Mouse (Mus musculus): ENCODE data around the gene Fam241a. TPM values are rescaled to one million over a fixed set of nuclear protein-coding genes. Genes with fewer than 3 reads are reported as not detected.

Gene Fam241a
- polyA plus RNA-seq, 1 experiment from 2014 or later: 9.6 TPM

DNA sequence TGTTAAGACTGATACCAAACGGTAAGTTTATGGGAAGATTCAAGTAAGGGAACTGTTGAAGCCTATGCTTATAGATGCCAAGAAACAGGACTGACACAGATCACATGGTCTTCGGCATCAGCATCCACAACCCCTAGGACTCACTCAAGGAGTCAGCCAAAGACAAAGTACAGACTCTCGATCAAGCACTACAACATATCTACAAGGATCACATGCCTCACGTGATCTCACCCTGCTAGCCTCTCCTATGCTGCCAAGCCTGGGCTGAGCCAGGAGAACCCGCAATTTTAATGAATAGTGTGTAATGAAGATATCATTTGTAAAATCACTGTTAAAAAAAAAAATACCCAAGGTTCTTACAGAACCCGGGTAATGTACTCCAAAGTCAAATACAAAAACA, 60.5 kb downstream of the Fam241a start:
- Histone ChIP-seq H3K36me3 (ENCODE audit: control insufficient read depth, insufficient read depth, low read length) (peaks cover 3% of the 10 kb centered on the region; the same call in 1 of the 2 replicates), H3K4me2 (ENCODE audit: low read length) (peak overlapping the region; percentile 93), H3K27me3 (replicated peaks; ENCODE audit: control insufficient read depth, insufficient read depth, low read length) (no peaks in the 10 kb centered on the region), H3K4me1 (ENCODE audit: control insufficient read depth, insufficient read depth, low read length) (peaks cover 14% of the 10 kb centered on the region), H3K27ac (ENCODE audit: low read depth, low read length) (no peak overlapping the region), H3K9ac (ENCODE audit: low read length) (no peak overlapping the region; the same call in 1 of the 2 replicates), H3K4me3 (ENCODE audit: low read depth, low read length) (no peak overlapping the region), H3K9me3 (replicated peaks; ENCODE audit: control insufficient read depth, low read length) (no peaks in the 10 kb centered on the region)
- no peak for DNase-seq (ENCODE audit: low spot score)
- WGBS: 84% methylated on average over 6 of the region's 6 CpGs
- no peak for ATAC-seq

DNA sequence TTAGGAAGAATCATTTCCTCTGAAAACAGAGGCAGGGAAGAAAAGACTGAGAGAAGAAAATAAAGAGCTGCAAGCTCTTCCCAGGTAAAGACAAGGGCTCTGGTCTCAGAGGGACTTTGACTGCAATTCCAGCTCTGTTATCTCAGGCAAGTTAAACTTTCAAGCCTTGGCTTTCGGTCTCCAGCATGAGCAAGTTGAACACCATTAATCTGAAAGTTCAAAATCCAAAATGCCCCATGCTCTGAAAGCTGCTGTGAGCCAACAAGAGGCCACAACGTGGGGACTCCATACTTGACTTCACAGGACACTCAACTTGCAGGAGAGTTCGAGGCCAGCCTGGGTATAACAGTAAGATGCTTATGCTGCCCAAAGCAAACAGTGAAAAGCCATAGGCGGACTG, 62.1 kb downstream of the Fam241a start:
- WGBS: 91% methylated on average over 4 of the region's 4 CpGs
- H3K27me3 ChIP-seq (replicated peaks; ENCODE audit: control insufficient read depth, insufficient read depth, low read length): no peaks in the 10 kb centered on the region
- ATAC-seq: no peak

DNA sequence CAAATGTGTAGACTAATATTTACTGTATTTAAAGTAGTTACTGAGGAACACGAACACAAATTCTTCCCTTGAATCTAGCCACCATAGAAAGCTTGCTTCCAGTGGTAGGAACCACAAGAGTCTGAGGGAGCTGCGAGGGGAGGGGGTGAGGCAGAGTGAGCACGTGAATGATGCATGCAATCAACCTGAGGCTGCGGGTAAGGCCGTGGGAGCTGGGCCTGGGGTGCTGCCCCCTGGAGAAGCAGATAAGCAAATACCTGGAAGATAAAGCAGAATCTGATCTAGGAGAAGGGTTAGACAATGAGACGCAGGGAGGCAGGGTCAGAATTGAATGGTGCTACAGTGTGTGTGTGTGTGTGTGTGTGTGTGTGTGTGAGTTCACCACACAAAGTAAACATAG, 65.0 kb downstream of the Fam241a start:
- Histone ChIP-seq H3K27me3 (replicated peaks; ENCODE audit: control insufficient read depth, insufficient read depth, low read length) (no peaks in the 10 kb centered on the region), H3K9me3 (replicated peaks; ENCODE audit: control insufficient read depth, low read length) (no peaks in the 10 kb centered on the region), H3K27ac (ENCODE audit: low read depth, low read length) (no peak overlapping the region), H3K9ac (ENCODE audit: low read length) (no peak overlapping the region), H3K4me2 (ENCODE audit: low read length) (no peak overlapping the region), H3K4me1 (ENCODE audit: control insufficient read depth, insufficient read depth, low read length) (peaks cover 8% of the 10 kb centered on the region), H3K4me3 (ENCODE audit: low read depth, low read length) (no peak overlapping the region), H3K36me3 (ENCODE audit: control insufficient read depth, insufficient read depth, low read length) (peaks cover 6% of the 10 kb centered on the region; the same call in 1 of the 2 replicates)
- DNase-seq (ENCODE audit: low spot score) (no peak), ATAC-seq (peak; percentile 23; the same call in 1 of the 2 replicates)
- 61% methylated on average over 6 of the region's 6 CpGs for WGBS

More for the DNA sequence above, 62.1 kb downstream of the Fam241a start:
- no peaks in the 10 kb centered on the region for H3K9me3 ChIP-seq (replicated peaks; ENCODE audit: control insufficient read depth, low read length)
- no peak overlapping the region for H3K4me2 ChIP-seq (ENCODE audit: low read length)
- peaks cover 14% of the 10 kb centered on the region for H3K4me1 ChIP-seq (ENCODE audit: control insufficient read depth, insufficient read depth, low read length)
- no peak overlapping the region for H3K4me3 ChIP-seq (ENCODE audit: low read depth, low read length)
- DNase-seq (ENCODE audit: low spot score): no peak
- no peak overlapping the region for H3K27ac ChIP-seq (ENCODE audit: low read depth, low read length)
- peaks cover 6% of the 10 kb centered on the region; the same call in 1 of the 2 replicates for H3K36me3 ChIP-seq (ENCODE audit: control insufficient read depth, insufficient read depth, low read length)
- no peak overlapping the region for H3K9ac ChIP-seq (ENCODE audit: low read length)

GRCm38 (mm10) chr3:127830183-127830582, 65.9 kb downstream of the Fam241a start:
- H3K4me1 ChIP-seq (ENCODE audit: control insufficient read depth, insufficient read depth, low read length): no peaks in the 10 kb centered on the region; the same call in 1 of the 2 replicates
- no peak for ATAC-seq
- no peak overlapping the region for H3K9ac ChIP-seq (ENCODE audit: low read length)
- no peak overlapping the region for H3K27ac ChIP-seq (ENCODE audit: low read depth, low read length)
- H3K27me3 ChIP-seq (replicated peaks; ENCODE audit: control insufficient read depth, insufficient read depth, low read length): no peaks in the 10 kb centered on the region
- H3K36me3 ChIP-seq (ENCODE audit: control insufficient read depth, insufficient read depth, low read length): peaks cover 6% of the 10 kb centered on the region; the same call in 1 of the 2 replicates
- H3K4me2 ChIP-seq (ENCODE audit: low read length): no peak overlapping the region
- no peak for DNase-seq (ENCODE audit: low spot score)
- no peaks in the 10 kb centered on the region for H3K9me3 ChIP-seq (replicated peaks; ENCODE audit: control insufficient read depth, low read length)
- H3K4me3 ChIP-seq (ENCODE audit: low read depth, low read length): no peak overlapping the region
- 92% methylated on average over 10 of the region's 10 CpGs for WGBS

DNA sequence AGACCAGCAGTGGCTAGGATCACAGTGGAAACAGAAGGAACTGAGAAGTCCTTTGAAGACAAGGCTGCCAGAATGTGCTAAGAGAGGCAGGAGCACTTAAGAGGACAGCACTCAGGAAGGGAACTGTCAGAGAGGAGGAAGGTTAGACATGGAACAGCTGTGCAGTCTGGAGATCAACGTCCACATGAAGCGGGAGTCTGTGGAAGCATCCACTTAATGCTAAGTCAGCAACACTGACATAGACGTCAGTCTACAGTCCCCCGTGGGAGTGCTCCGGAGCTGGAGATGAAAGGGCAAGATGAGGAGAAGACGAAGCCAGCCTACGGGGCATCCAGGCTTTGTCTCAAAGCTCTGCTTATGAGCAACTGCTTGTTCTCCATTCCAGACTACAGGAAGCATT, 69.0 kb downstream of the Fam241a start:
- Histone ChIP-seq H3K36me3 (ENCODE audit: control insufficient read depth, insufficient read depth, low read length) (peaks cover 5% of the 10 kb centered on the region), H3K27ac (ENCODE audit: low read depth, low read length) (0 out of 2 replicates have a peak overlapping the region, but pooled peaks have one; percentile 16), H3K4me2 (ENCODE audit: low read length) (no peak overlapping the region), H3K9ac (ENCODE audit: low read length) (no peak overlapping the region), H3K9me3 (replicated peaks; ENCODE audit: control insufficient read depth, low read length) (no peaks in the 10 kb centered on the region), H3K4me1 (ENCODE audit: control insufficient read depth, insufficient read depth, low read length) (no peaks in the 10 kb centered on the region), H3K4me3 (ENCODE audit: low read depth, low read length) (no peak overlapping the region), H3K27me3 (replicated peaks; ENCODE audit: control insufficient read depth, insufficient read depth, low read length) (no peaks in the 10 kb centered on the region)
- no peak for DNase-seq (ENCODE audit: low spot score)
- 43% methylated on average over 7 of the region's 7 CpGs for WGBS
- peak; percentile 37; the same call in 1 of the 2 replicates for ATAC-seq

GRCm38 (mm10) chr3:127826503-127826902, 69.6 kb downstream of the Fam241a start:
- no peak for ATAC-seq
- H3K9me3 ChIP-seq (replicated peaks; ENCODE audit: control insufficient read depth, low read length): no peaks in the 10 kb centered on the region
- no peak overlapping the region for H3K4me3 ChIP-seq (ENCODE audit: low read depth, low read length)
- no peak for DNase-seq (ENCODE audit: low spot score)
- no peak overlapping the region for H3K4me2 ChIP-seq (ENCODE audit: low read length)
- peaks cover 10% of the 10 kb centered on the region for H3K36me3 ChIP-seq (ENCODE audit: control insufficient read depth, insufficient read depth, low read length)
- no peak overlapping the region for H3K9ac ChIP-seq (ENCODE audit: low read length)
- no peaks in the 10 kb centered on the region for H3K27me3 ChIP-seq (replicated peaks; ENCODE audit: control insufficient read depth, insufficient read depth, low read length)
- no peak overlapping the region for H3K27ac ChIP-seq (ENCODE audit: low read depth, low read length)
- WGBS: 65% methylated on average over 7 of the region's 7 CpGs
- H3K4me1 ChIP-seq (ENCODE audit: control insufficient read depth, insufficient read depth, low read length): no peaks in the 10 kb centered on the region

DNA sequence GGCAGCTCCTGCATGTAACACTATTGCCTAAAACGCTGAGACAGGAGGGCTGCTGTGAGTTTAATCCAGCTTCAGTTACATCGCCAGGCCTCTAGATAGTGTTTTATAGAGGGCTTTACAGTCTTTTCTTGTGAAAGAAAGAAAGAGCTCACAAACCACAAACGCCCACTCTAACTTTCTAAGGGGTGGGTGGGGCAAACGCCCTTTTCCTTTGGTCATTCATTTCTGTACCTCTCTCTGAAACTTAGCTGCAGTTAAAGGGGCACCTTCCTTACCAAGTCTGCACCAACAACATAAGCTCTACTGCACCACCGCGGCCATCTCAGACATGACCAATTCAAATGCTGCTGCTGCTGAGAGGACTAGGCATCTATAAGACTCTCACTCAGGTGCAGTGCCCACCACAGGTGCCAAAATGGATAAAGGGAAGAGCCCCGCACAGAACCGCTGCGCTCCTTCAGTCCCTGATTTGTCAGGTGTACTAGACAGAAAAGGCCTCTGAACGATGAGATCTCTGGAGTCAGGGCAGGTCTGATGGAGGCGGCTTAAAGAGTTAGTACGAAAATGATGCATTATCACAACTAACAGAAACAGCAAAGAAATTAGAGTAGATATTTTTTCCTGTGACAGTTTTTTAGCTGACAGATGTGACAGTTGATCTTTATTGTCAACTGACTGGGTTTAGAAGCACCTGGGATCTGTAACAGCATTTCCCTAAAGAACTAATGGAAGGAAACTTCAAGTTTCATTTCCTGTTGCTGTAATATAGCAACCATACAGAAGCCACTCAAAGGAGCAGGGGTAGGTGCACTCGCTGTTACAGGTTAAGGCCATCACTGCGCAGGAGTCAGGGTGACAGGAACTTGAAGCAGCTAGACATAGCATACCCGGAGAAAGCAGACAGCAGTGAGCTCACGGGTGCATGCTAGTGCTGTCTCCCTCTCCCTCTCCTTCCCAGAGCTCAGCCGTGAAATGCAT, 71.9 kb downstream of the Fam241a start:
- Histone ChIP-seq H3K9ac (ENCODE audit: low read length) (no peak overlapping the region), H3K4me2 (ENCODE audit: low read length) (no peak overlapping the region), H3K27me3 (replicated peaks; ENCODE audit: control insufficient read depth, insufficient read depth, low read length) (no peaks in the 10 kb centered on the region), H3K9me3 (replicated peaks; ENCODE audit: control insufficient read depth, low read length) (no peaks in the 10 kb centered on the region), H3K4me1 (ENCODE audit: control insufficient read depth, insufficient read depth, low read length) (no peaks in the 10 kb centered on the region), H3K36me3 (ENCODE audit: control insufficient read depth, insufficient read depth, low read length) (peaks cover 20% of the 10 kb centered on the region), H3K27ac (ENCODE audit: low read depth, low read length) (no peak overlapping the region), H3K4me3 (ENCODE audit: low read depth, low read length) (no peak overlapping the region)
- DNase-seq (ENCODE audit: low spot score) (no peak), ATAC-seq (no peak)
- WGBS: 68% methylated on average over 17 of the region's 17 CpGs

GRCm38 (mm10) chr3:127821209-127821608, 74.9 kb downstream of the Fam241a start:
- DNase-seq (ENCODE audit: low spot score): no peak
- H3K9me3 ChIP-seq (replicated peaks; ENCODE audit: control insufficient read depth, low read length): no peaks in the 10 kb centered on the region
- H3K36me3 ChIP-seq (ENCODE audit: control insufficient read depth, insufficient read depth, low read length): peaks cover 32% of the 10 kb centered on the region
- 86% methylated on average over 5 of the region's 5 CpGs for WGBS
- no peak overlapping the region for H3K4me3 ChIP-seq (ENCODE audit: low read depth, low read length)
- no peaks in the 10 kb centered on the region for H3K27me3 ChIP-seq (replicated peaks; ENCODE audit: control insufficient read depth, insufficient read depth, low read length)
- H3K4me2 ChIP-seq (ENCODE audit: low read length): no peak overlapping the region
- no peak for ATAC-seq
- no peaks in the 10 kb centered on the region for H3K4me1 ChIP-seq (ENCODE audit: control insufficient read depth, insufficient read depth, low read length)
- no peak overlapping the region for H3K9ac ChIP-seq (ENCODE audit: low read length)
- no peak overlapping the region for H3K27ac ChIP-seq (ENCODE audit: low read depth, low read length)

DNA sequence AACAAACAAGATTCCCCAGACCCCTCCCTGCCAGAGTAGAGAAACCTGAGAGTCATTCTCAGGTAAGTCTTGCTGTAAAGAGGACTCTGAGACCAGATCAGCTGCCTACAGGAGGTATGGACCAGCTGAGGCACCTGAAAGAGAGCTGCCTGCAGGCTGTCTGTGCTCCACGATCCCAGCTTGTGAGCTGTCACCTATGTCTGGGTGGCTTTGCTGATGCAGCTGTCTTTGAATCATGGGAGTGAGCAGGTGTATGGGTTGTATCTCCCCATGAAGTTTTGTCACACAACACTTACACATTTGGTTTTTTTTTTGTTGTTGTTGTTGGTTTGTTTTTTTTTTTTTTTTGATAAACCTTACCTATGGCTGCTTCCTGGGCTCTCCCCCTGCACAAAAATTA, 75.7 kb downstream of the Fam241a start:
- Histone ChIP-seq H3K4me2 (ENCODE audit: low read length) (no peak overlapping the region), H3K9ac (ENCODE audit: low read length) (no peak overlapping the region), H3K4me3 (ENCODE audit: low read depth, low read length) (no peak overlapping the region), H3K9me3 (replicated peaks; ENCODE audit: control insufficient read depth, low read length) (no peaks in the 10 kb centered on the region), H3K36me3 (ENCODE audit: control insufficient read depth, insufficient read depth, low read length) (peaks cover 34% of the 10 kb centered on the region), H3K27me3 (replicated peaks; ENCODE audit: control insufficient read depth, insufficient read depth, low read length) (no peaks in the 10 kb centered on the region), H3K4me1 (ENCODE audit: control insufficient read depth, insufficient read depth, low read length) (no peaks in the 10 kb centered on the region), H3K27ac (ENCODE audit: low read depth, low read length) (no peak overlapping the region)
- no peak for ATAC-seq
- DNase-seq (ENCODE audit: low spot score): no peak
- 88% methylated on average over 1 of the region's 1 CpGs for WGBS

All from forebrain, embryonic 14.5 days (tissue).